Mouse (Mus musculus) ES-E14 (cell line): ENCODE data around the gene Prr7. TPM values are rescaled to one million over a fixed set of nuclear protein-coding genes. Genes with fewer than 3 reads are reported as not detected.

Source experiments
- DNase-seq: peaks from one replicate; pipeline ENCODE4 v3.0.0-alpha.2; 2013; ENCODE audit warnings: low read depth, low spot score
- H3K27ac ChIP-seq: 2 replicates; pipeline ENCODE4 v1.5.1; 2012; ENCODE audit warnings: low read depth, mild to moderate bottlenecking, low read length, moderate library complexity, mixed read lengths; ENCODE audit not compliant: poor library complexity, insufficient read depth, severe bottlenecking
- H3K36me3 ChIP-seq: 2 replicates; pipeline ENCODE4 v1.6.1; 2012; ENCODE audit warnings: mild to moderate bottlenecking, low read length, moderate library complexity, mixed read lengths; ENCODE audit not compliant: control insufficient read depth, poor library complexity, insufficient read depth, severe bottlenecking
- H3K4me1 ChIP-seq, 2 experiments: fragments of 150-350 bp in 1 of 2; sonication (generic) in 1 of 2; 2 replicates each; pipeline ENCODE4 v1.6.1; 2012; ENCODE audit warnings: low read length in 2 of 2, mild to moderate bottlenecking in 1 of 2, mixed read lengths in 1 of 2; ENCODE audit not compliant: control insufficient read depth in 2 of 2, insufficient read depth in 2 of 2, poor library complexity in 1 of 2
- H3K4me3 ChIP-seq, 2 experiments: fragments of 150-350 bp in 1 of 2; sonication (generic) in 1 of 2; 2 replicates each; pipeline ENCODE4 v1.5.1; 2012; ENCODE audit warnings: low read length in 2 of 2, low read depth in 1 of 2, mild to moderate bottlenecking in 1 of 2, mixed read lengths in 1 of 2; ENCODE audit not compliant: insufficient read depth in 1 of 2, poor library complexity in 1 of 2, severe bottlenecking in 1 of 2
- H3K9ac ChIP-seq: 2 replicates; pipeline ENCODE4 v1.6.1; 2012; ENCODE audit warnings: low read depth, mild to moderate bottlenecking, low read length, mixed read lengths; ENCODE audit not compliant: poor library complexity, insufficient read depth, severe bottlenecking
- H3K9me3 ChIP-seq: fragments of 150-350 bp; sonication (generic); 2 replicates; pipeline ENCODE4 v1.6.1; 2012; ENCODE audit warnings: low read depth, mild to moderate bottlenecking, low read length; ENCODE audit not compliant: control insufficient read depth, insufficient read depth
- CHD2 ChIP-seq: IDR thresholded peaks from 2 replicates; pipeline ENCODE4 v1.6.1; 2014; ENCODE audit warnings: mild to moderate bottlenecking, low read depth, low read length, inconsistent platforms
- HCFC1 ChIP-seq: IDR thresholded peaks from 2 replicates; pipeline ENCODE4 v1.6.1; 2012; ENCODE audit warnings: low read length, inconsistent platforms, borderline replicate concordance; ENCODE audit not compliant: insufficient read depth
- MAFK ChIP-seq: IDR thresholded peaks from 2 replicates; pipeline ENCODE4 v1.6.1; 2014; ENCODE audit warnings: mild to moderate bottlenecking, low read depth, low read length, inconsistent platforms; ENCODE audit not compliant: insufficient read depth
- ZC3H11A ChIP-seq: IDR thresholded peaks from 2 replicates; pipeline ENCODE4 v1.6.1; 2012; ENCODE audit warnings: low read depth, mild to moderate bottlenecking, inconsistent platforms, low read length, borderline replicate concordance
- ZNF384 ChIP-seq: IDR thresholded peaks from 2 replicates; pipeline ENCODE4 v1.6.1; 2012; ENCODE audit warnings: low read depth, low read length, inconsistent platforms
- in situ Hi-C, 2 experiments: fragments of 600-800 bp; cut with MboI; formaldehyde crosslinking; loops; one replicate each; pipeline ENCODE4 v1.15.1; 2025; ENCODE audit warnings: low sequenced_read_pairs in 2 of 2, inconsistent platforms in 1 of 2; ENCODE audit not compliant: unreplicated experiment in 2 of 2
- total RNA-seq: library from RNA; depleted of rRNA; stranded (reverse); fragments of 300-350 nt; gene quantifications from 2 replicates; pipeline ENCODE4 v1.2.3, GENCODE M21; 2012

Prr7 gene
- total RNA-seq, 1 experiment = 2.5 TPM

GRCm38 (mm10) chr13:55444286-55444936 lies 19.7 kb upstream of the Prr7 start:
- peak; percentile 68 for DNase-seq
- no peak for TF ChIP-seq CHD2
- TF ChIP-seq HCFC1 = 0 out of 2 replicates have a peak, but pooled peaks have one; percentile 8
- peak; percentile 9; the same call in 1 of the 2 replicates for TF ChIP-seq ZC3H11A
- no peak for TF ChIP-seq ZNF384
- no peak for TF ChIP-seq MAFK
- H3K9me3 ChIP-seq = no peaks in the 10 kb centered on the region
- peak overlapping the region; percentile 78 to 90 for H3K4me3 ChIP-seq
- in situ Hi-C loops = no loop called here
- H3K4me1 ChIP-seq = peaks cover 7 to 33% of the 10 kb centered on the region in 2 experiments
- H3K27ac ChIP-seq = peak overlapping the region; percentile 99
- peak overlapping the region; percentile 82 for H3K9ac ChIP-seq
- H3K36me3 ChIP-seq = peaks cover 5% of the 10 kb centered on the region; the same call in 1 of the 2 replicates

GRCm38 (mm10) chr13:55444937-55445315 lies 19.1 kb upstream of the Prr7 start, which contains the start of gene Grk6:
TSS of gene Grk6 (plus strand) at chr13:55445072.
- DNase-seq = peak; percentile 100
- Histone ChIP-seq H3K36me3 (peaks cover 10% of the 10 kb centered on the region; the same call in 1 of the 2 replicates), H3K4me1 (peaks cover 10 to 36% of the 10 kb centered on the region in 2 experiments), H3K4me3 (peak within 1 kb of the TSS; percentile 90), H3K27ac (peak within 1 kb of the TSS; percentile 99), H3K9ac (peak within 1 kb of the TSS; percentile 92), H3K9me3 (no peaks in the 10 kb centered on the region)
- no peak for TF ChIP-seq MAFK
- peak; percentile 86 for TF ChIP-seq CHD2
- in situ Hi-C loops = no loop called here

DNA sequence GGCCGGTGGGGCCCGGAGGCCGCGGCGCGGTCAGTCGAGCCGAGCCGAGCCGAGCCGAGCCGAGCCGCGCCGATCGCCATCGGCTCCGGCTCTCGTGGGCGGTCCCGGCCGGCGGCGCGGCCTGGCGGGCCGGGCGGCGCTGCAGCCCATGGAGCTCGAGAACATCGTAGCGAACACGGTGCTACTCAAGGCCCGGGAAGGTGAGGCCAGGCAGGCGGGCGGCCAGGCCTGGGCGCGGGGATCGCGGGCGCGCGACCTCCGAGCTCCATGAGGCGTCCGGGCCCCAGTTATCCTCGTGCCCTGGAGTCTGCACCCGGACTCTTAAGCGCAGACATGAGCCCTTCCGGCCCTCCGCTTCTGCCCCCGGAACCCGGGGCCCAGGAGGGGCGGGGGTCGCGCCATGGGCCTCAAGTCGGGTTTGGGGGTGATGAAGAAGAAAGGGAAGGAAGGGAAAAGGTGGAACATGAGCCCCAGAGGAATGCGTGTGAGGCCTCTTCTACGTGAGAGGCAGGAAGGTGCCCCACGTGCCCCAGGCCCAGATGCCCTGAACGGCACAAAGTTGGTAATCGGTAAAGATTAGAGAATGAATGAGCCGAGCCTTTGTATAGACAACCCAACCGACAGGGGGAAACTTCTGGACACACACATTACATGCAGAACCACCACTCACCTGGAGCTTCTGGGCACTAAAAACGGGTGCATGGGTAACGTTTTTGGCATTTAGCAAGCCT lies 18.5 kb upstream of the Prr7 start:
- H3K9me3 ChIP-seq = no peaks in the 10 kb centered on the region
- peaks cover 10 to 38% of the 10 kb centered on the region in 2 experiments for H3K4me1 ChIP-seq
- peak overlapping the region; percentile 92 for H3K9ac ChIP-seq
- in situ Hi-C loops = no loop called here
- TF ChIP-seq ZNF384 (no peak), HCFC1 (0 out of 2 replicates have a peak, but pooled peaks have one; percentile 4)
- peaks cover 13% of the 10 kb centered on the region for H3K36me3 ChIP-seq
- no peak for DNase-seq
- peak overlapping the region; percentile 84; the same call in 1 of the 2 replicates for H3K27ac ChIP-seq
- H3K4me3 ChIP-seq = peak overlapping the region; percentile 90

- Histone ChIP-seq H3K9me3 (no peaks in the 10 kb centered on the region), H3K27ac (no peak overlapping the region), H3K4me3 (peak overlapping the region; percentile 90; a peak in 3 of 4 replicates), H3K9ac (0 out of 2 replicates have a peak overlapping the region, but pooled peaks have one; percentile 6), H3K4me1 (peaks cover 10 to 43% of the 10 kb centered on the region in 2 experiments), H3K36me3 (peaks cover 24% of the 10 kb centered on the region)
- DNase-seq = no peak
- in situ Hi-C loops = no loop called here
- TF ChIP-seq ZC3H11A = no peak
- TF ChIP-seq HCFC1 = no peak
- TF ChIP-seq MAFK = no peak
- no peak for TF ChIP-seq CHD2
- TF ChIP-seq ZNF384 = no peak
These were observed 17.5 kb upstream of the Prr7 start for GRCm38 (mm10) chr13:55446483-55447105.
